Mouse (Mus musculus): ENCODE measurements around the gene Defa25. TPM values are rescaled to one million over a fixed set of nuclear protein-coding genes. Genes with fewer than 3 reads are reported as not detected.
"Not testable (repeated sequence)": the region's sequence is repeated elsewhere in the genome, so short reads cannot be mapped to it uniquely, and the experiment has no call there.

The Defa25 gene
- polyA plus RNA-seq (2016; fragmentation: Nextera tagmentation; extraction: Ambion mirVana): not detected in 2 replicates

DNA sequence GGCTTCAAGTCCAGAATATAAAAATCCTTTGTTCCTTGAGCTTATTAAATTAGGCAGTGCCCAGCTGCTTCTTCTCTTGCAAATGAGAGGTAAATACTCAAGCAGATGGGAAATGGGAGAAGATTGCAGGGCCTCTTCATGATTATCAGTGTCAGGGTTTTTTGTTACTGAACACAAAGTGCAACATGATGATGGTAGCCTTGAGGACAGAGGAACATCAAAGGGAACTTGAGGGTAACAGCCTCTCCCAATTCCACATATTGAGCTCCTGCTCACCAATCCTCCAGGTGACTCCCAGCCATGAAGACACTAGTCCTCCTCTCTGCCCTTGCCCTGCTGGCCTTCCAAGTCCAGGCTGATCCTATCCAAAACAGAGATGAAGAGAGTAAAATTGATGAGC is at the start of gene Defa25:
Gene Defa25 (plus strand): TSS at position 301 of the 400 bp plus-strand sequence.
- H3K27me3 ChIP-seq (replicated peaks); ATAC-seq; H3K27ac ChIP-seq: not testable (repeated sequence)

DNA sequence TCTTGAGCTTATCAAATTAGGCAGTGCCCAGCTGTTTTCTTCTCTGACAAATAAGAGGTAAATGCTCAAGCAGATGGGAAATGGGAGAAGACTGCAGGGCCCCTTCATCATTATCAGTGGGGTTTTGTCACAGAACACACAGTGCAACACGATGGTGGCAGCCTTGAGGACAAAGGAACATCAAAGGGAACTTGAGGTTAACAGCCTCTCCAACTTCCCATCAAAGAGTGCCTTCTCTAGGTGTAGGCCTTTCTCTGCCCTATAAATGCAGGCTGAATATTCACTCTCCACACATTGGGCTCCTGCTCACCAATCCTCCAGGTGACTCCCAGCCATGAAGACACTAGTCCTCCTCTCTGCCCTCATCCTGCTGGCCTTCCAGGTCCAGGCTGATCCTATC is 29.5 kb upstream of the Defa25 start, which contains the start of gene Defa23:
Gene Defa23 (plus strand): TSS at position 301 of the 400 bp plus-strand sequence.
- not testable (repeated sequence) for H3K4me1 ChIP-seq; H3K27ac ChIP-seq; H3K36me3 ChIP-seq; H3K4me2 ChIP-seq; H3K4me3 ChIP-seq; H3K9me3 ChIP-seq (replicated peaks); H3K27me3 ChIP-seq (replicated peaks); H3K9ac ChIP-seq; ATAC-seq
- WGBS (ENCODE audit: insufficient replicate concordance): no CpG with 5 or more reads among the region's 1 CpGs

More for the DNA sequence above, at the start of gene Defa25:
- not testable (repeated sequence) for H3K36me3 ChIP-seq; H3K4me2 ChIP-seq; H3K4me3 ChIP-seq; H3K9me3 ChIP-seq (replicated peaks); H3K9ac ChIP-seq; H3K4me1 ChIP-seq

DNA sequence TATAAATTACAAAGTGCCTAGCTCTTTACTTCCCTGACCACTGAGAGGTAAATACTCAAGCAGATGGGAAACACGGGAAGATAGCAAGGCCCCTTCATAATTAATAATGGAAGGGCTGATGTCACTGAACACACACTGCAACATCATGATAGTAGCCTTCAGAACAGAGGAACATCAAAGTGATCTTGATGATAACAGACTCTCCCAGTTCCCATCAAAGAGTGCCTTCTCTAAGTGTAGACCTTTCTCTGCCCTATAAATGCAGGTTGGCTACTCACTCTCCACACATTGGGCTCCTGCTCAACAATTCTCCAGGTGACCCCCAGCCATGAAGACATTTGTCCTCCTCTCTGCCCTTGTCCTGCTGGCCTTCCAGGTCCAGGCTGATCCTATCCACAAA is 19.5 kb upstream of the Defa25 start, which contains the start of gene Defa35:
Gene Defa35 (plus strand): TSS at position 301 of the 400 bp plus-strand sequence.
- H3K9me3 ChIP-seq (replicated peaks); H3K4me1 ChIP-seq; H3K36me3 ChIP-seq; H3K9ac ChIP-seq; ATAC-seq; H3K27ac ChIP-seq; H3K27me3 ChIP-seq (replicated peaks); H3K4me2 ChIP-seq; H3K4me3 ChIP-seq: not testable (repeated sequence)
- WGBS (ENCODE audit: insufficient replicate concordance): 72% methylated on average over 1 of the region's 1 CpGs

DNA sequence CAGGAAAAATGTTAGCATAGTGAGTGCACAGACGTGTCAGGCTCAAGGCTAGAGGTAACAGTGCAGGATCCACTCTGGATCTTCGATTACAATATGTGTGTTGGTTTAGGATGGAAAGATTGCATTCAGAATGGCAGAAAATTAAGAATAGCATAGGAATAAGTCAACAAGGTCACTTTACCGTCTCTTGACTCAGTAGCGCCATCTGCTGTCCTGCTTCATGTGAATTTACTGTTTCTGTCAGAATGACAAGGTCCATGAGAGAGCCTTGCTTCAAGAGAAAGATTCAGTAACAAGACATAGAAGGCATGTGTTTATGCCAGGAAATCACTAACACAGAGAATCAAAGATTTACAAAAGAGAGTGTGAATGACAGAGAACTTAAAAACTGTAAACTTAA is 8.9 kb downstream of the Defa25 start:
- H3K4me3 ChIP-seq: no peak overlapping the region
- H3K27me3 ChIP-seq (replicated peaks): no peaks in the 10 kb centered on the region
- H3K9ac ChIP-seq: no peak overlapping the region
- WGBS (ENCODE audit: insufficient replicate concordance): 27% methylated on average over 4 of the region's 4 CpGs
- H3K9me3 ChIP-seq (replicated peaks): no peaks in the 10 kb centered on the region
- no peaks in the 10 kb centered on the region for H3K4me1 ChIP-seq
- H3K4me2 ChIP-seq: no peak overlapping the region
- H3K27ac ChIP-seq: no peak overlapping the region
- H3K36me3 ChIP-seq: no peaks in the 10 kb centered on the region
- ATAC-seq: no peak

DNA sequence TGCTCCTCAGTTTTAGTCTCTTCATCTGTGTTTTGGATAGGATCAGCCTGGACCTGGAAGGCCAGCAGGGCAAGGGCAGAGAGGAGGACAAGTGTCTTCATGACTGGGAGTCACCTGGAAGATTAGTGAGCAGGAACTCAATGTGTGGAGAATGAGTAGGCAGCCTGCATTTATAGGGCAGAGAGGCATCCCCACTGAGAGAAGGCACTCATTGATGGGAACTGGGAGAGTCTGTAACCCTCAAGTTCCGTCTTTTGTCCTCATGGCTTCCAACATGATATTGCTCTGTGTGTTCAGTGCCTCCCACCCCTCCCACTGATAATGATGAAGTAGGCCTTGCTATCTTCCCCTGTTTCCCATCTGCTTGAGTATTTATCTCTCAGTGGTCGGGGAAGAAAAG is 11.7 kb downstream of the Defa25 start, which contains the start of gene Gm14851:
Gene Gm14851 (minus strand): TSS at position 101 of the 400 bp plus-strand sequence.
- not testable (repeated sequence) for H3K9ac ChIP-seq; H3K4me2 ChIP-seq; H3K27ac ChIP-seq; H3K36me3 ChIP-seq; H3K9me3 ChIP-seq (replicated peaks); H3K4me1 ChIP-seq; H3K27me3 ChIP-seq (replicated peaks); H3K4me3 ChIP-seq; ATAC-seq
- no CpG with 5 or more reads among the region's 2 CpGs for whole genome bisulfite sequencing (ENCODE audit: insufficient replicate concordance)

DNA sequence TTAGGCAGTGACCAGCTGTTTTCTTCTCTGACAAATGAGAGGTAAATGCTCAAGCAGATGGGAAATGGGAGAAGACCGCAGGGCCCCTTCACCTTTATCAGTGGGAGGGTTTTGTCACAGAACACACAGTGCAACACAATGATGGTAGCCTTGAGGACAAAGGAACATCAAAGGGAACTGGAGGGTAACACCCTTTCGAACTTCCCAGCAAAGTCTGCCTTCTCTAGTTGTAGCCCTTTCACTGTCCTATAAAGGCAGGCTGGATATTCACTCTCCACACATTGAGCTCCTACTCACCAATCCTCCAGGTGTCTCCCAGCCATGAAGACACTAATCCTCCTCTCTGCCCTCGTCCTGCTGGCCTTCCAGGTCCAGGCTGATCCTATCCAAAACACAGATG is 50.1 kb downstream of the Defa25 start, which contains the start of gene Defa30:
Gene Defa30 (plus strand): TSS at position 301 of the 400 bp plus-strand sequence.
- not testable (repeated sequence) for H3K4me1 ChIP-seq; H3K36me3 ChIP-seq; H3K4me2 ChIP-seq; H3K4me3 ChIP-seq; H3K27ac ChIP-seq; H3K9ac ChIP-seq; ATAC-seq; H3K27me3 ChIP-seq (replicated peaks); H3K9me3 ChIP-seq (replicated peaks)
- 35% methylated on average over 3 of the region's 3 CpGs for WGBS (ENCODE audit: insufficient replicate concordance)

Other genes starting within 250 kb of the Defa25 start
- not detected in 2 replicates for gene Defb33, start 191.8 kb upstream of the Defa25 start, polyA plus RNA-seq (2016; fragmentation: Nextera tagmentation; extraction: Ambion mirVana)
- not detected in 2 replicates for gene Gm15056, start 181.8 kb upstream of the Defa25 start, polyA plus RNA-seq (2016; fragmentation: Nextera tagmentation; extraction: Ambion mirVana)
- gene Gm6040, start 162.4 kb upstream of the Defa25 start, polyA plus RNA-seq (2016; fragmentation: Nextera tagmentation; extraction: Ambion mirVana): not detected in 2 replicates
- not detected in 2 replicates for gene AY761185, start 139.7 kb upstream of the Defa25 start, polyA plus RNA-seq (2016; fragmentation: Nextera tagmentation; extraction: Ambion mirVana)
- gene Defa21, start 58.9 kb upstream of the Defa25 start, polyA plus RNA-seq (2016; fragmentation: Nextera tagmentation; extraction: Ambion mirVana): not detected in 2 replicates
- gene Defa23, start 29.4 kb upstream of the Defa25 start, polyA plus RNA-seq (2016; fragmentation: Nextera tagmentation; extraction: Ambion mirVana): not detected in 2 replicates
- not detected in 2 replicates for gene Defa35, start 19.4 kb upstream of the Defa25 start, polyA plus RNA-seq (2016; fragmentation: Nextera tagmentation; extraction: Ambion mirVana)
- gene Gm14851, start 11.6 kb downstream of the Defa25 start, polyA plus RNA-seq (2016; fragmentation: Nextera tagmentation; extraction: Ambion mirVana): not detected in 2 replicates
- not detected in 2 replicates for gene Defa30, start 50.2 kb downstream of the Defa25 start, polyA plus RNA-seq (2016; fragmentation: Nextera tagmentation; extraction: Ambion mirVana)
- not detected in 2 replicates for gene Defa22, start 77.8 kb downstream of the Defa25 start, polyA plus RNA-seq (2016; fragmentation: Nextera tagmentation; extraction: Ambion mirVana)
- not detected in 2 replicates for gene Defa31, start 107.2 kb downstream of the Defa25 start, polyA plus RNA-seq (2016; fragmentation: Nextera tagmentation; extraction: Ambion mirVana)
- gene Gm15293, start 117.1 kb downstream of the Defa25 start, polyA plus RNA-seq (2016; fragmentation: Nextera tagmentation; extraction: Ambion mirVana): not detected in 2 replicates
- gene Gm15292, start 165.3 kb downstream of the Defa25 start, polyA plus RNA-seq (2016; fragmentation: Nextera tagmentation; extraction: Ambion mirVana): not detected in 2 replicates
- not detected in 2 replicates for gene Defa27, start 231.1 kb downstream of the Defa25 start, polyA plus RNA-seq (2016; fragmentation: Nextera tagmentation; extraction: Ambion mirVana)
- gene Defa29, start 242.6 kb downstream of the Defa25 start, polyA plus RNA-seq (2016; fragmentation: Nextera tagmentation; extraction: Ambion mirVana): not detected in 2 replicates

All from liver, embryonic 12.5 days (tissue).